Mouse (Mus musculus) T-cell, adult 2 months (primary cell): ENCODE measurements around the gene Prdx6.
A peak's percentile ranks its signal among the peaks of the same experiment; 100 is the strongest.
"Not testable (repeated sequence)": the region's sequence is repeated elsewhere in the genome, so short reads cannot be mapped to it uniquely, and the experiment has no call there.

ENCODE experiments used
- DNase-seq: peaks from one replicate; pipeline ENCODE4 v3.0.0; 2022; ENCODE audit warnings: low spot score

Gene Prdx6

GRCm38 (mm10) chr1:161251417-161252265 lies 622 bp upstream of the Prdx6 start:
- DNase-seq: peak; percentile 90

- DNase-seq: peak; percentile 34
Observed at GRCm38 (mm10) chr1:161250031-161250603, 902 bp downstream of the Prdx6 start.

- DNase-seq: no peak
Observed at GRCm38 (mm10) chr1:161249442-161249841, 1.6 kb downstream of the Prdx6 start.

- no peak for DNase-seq
Observed at GRCm38 (mm10) chr1:161248685-161249084, 2.3 kb downstream of the Prdx6 start.

- DNase-seq: no peak
Observed at GRCm38 (mm10) chr1:161247643-161248580, 3.1 kb downstream of the Prdx6 start.

- DNase-seq: no peak
Observed at GRCm38 (mm10) chr1:161247176-161247575, 3.8 kb downstream of the Prdx6 start.

- no peak for DNase-seq
Observed at GRCm38 (mm10) chr1:161237750-161238149, 13.3 kb downstream of the Prdx6 start.

GRCm38 (mm10) chr1:161237339-161237738 lies 13.7 kb downstream of the Prdx6 start:
- no peak for DNase-seq

- no peak for DNase-seq
Observed at GRCm38 (mm10) chr1:161233226-161233839, 17.7 kb downstream of the Prdx6 start.

GRCm38 (mm10) chr1:161232181-161232580 lies 18.8 kb downstream of the Prdx6 start:
- DNase-seq: no peak

GRCm38 (mm10) chr1:161224837-161225236 lies 26.2 kb downstream of the Prdx6 start:
- DNase-seq: no peak

- no peak for DNase-seq
Observed at GRCm38 (mm10) chr1:161219816-161220215, 31.2 kb downstream of the Prdx6 start.

GRCm38 (mm10) chr1:161214465-161214864 lies 36.6 kb downstream of the Prdx6 start:
- DNase-seq: peak; percentile 62

- no peak for DNase-seq
Observed at GRCm38 (mm10) chr1:161199856-161200255, 51.2 kb downstream of the Prdx6 start.

- not testable (repeated sequence) for DNase-seq
Observed at GRCm38 (mm10) chr1:161196364-161196763, 54.7 kb downstream of the Prdx6 start.

- DNase-seq: peak; percentile 41
Observed at GRCm38 (mm10) chr1:161195541-161196351, 55.3 kb downstream of the Prdx6 start.

- DNase-seq: no peak
Observed at GRCm38 (mm10) chr1:161190253-161190910, 60.6 kb downstream of the Prdx6 start.
